Mouse (Mus musculus): ENCODE data around the gene Rnf220. TPM values are rescaled to one million over a fixed set of nuclear protein-coding genes. Genes with fewer than 3 reads are reported as not detected.

The Rnf220 gene
- total and polyA plus RNA-seq, 3 experiments, result 64.4 to 117 (median 86.8) TPM

DNA sequence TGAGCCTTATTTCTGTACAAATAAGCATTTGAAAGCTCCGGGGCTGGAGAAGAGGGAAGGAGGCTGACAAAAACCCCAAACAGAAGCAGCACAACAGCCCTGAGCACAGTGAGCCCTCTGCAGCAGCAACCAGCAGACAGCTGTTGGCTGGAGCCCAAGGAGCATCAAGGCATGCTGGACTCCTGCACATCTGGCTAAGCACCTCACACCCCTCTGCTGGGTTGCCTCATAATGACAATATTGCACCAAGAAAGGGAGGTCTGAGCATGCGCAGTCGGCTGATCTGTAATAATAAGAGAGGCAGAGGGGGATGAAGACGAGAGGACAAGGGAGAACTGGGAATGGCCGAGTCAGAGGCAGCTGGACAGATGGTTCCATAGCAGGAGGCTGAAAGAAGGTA lies 19.5 kb downstream of the Rnf220 start:
- TF ChIP-seq TCF12 (IDR thresholded peaks at IDR 0.05; ENCODE audit: low read depth, low read length) (peak; percentile 14; the same call in 1 of the 2 replicates), SMC3 (IDR thresholded peaks at IDR 0.05; ENCODE audit: low read depth, low read length) (peak; percentile 27), USF2 (conservative IDR thresholded peaks at IDR 0.05; ENCODE audit: low read depth, low read length) (no peak), ELF1 (IDR thresholded peaks at IDR 0.05; ENCODE audit: low read depth, low read length) (no peak), USF1 (IDR thresholded peaks at IDR 0.05; ENCODE audit: low read depth, low read length) (no peak), JUN (IDR thresholded peaks at IDR 0.05; ENCODE audit: insufficient read depth, low read depth, low read length) (no peak), RAD21 (IDR thresholded peaks at IDR 0.05; ENCODE audit: low read depth, low read length) (peak; percentile 35), ZKSCAN1 (IDR thresholded peaks at IDR 0.05; ENCODE audit: borderline replicate concordance, low read depth, low read length) (no peak), NRF1 (IDR thresholded peaks at IDR 0.05; ENCODE audit: low read depth, low read length) (peak; percentile 78), CTCF (conservative IDR thresholded peaks at IDR 0.05 in 1 of 2, IDR thresholded peaks at IDR 0.05 in 1 of 2; ENCODE audit: low read depth in 2 of 2, low read length in 2 of 2) (peak in 1 of 2 experiments; percentile 28; a peak in 1 of 4 replicates), TBP (conservative IDR thresholded peaks at IDR 0.05; ENCODE audit: low read depth, low read length) (0 out of 2 replicates have a peak, but pooled peaks have one; percentile 26), HCFC1 (IDR thresholded peaks at IDR 0.05; ENCODE audit: low read depth, low read length) (no peak), MXI1 (IDR thresholded peaks at IDR 0.05; ENCODE audit: low read depth, low read length) (0 out of 2 replicates have a peak, but pooled peaks have one; percentile 30)
- H3K4me1 ChIP-seq (ENCODE audit: control insufficient read depth in 1 of 2, insufficient read depth in 2 of 2), result peaks cover 19 to 68% of the 10 kb centered on the region in 2 experiments
- H3K4me2 ChIP-seq (ENCODE audit: insufficient read depth, low read depth, poor library complexity, severe bottlenecking), result peak overlapping the region; percentile 69
- no peak overlapping the region for H3K27ac ChIP-seq (ENCODE audit: insufficient read depth, low read depth)
- no peaks in the 10 kb centered on the region for H3K79me2 ChIP-seq (replicated peaks; ENCODE audit: control insufficient read depth, extremely low read depth, insufficient read depth, poor library complexity, severe bottlenecking)
- no peaks in the 10 kb centered on the region for H3K9me3 ChIP-seq (replicated peaks; ENCODE audit: low read length)
- H3K27me3 ChIP-seq (replicated peaks), result no peaks in the 10 kb centered on the region
- H3K4me3 ChIP-seq (replicated peaks in 1 of 3; ENCODE audit: low read depth in 2 of 3, low read length in 2 of 3, poor library complexity in 1 of 3), result peak overlapping the region in 1 of 3 experiments; percentile 45
- H3K36me3 ChIP-seq (replicated peaks in 1 of 2; ENCODE audit: control insufficient read depth in 1 of 2, insufficient read depth in 1 of 2, low read length in 1 of 2), result no peaks in the 10 kb centered on the region
- in situ Hi-C loops (cut with MboI; ENCODE audit: low pct_ligation_motif_present, low pct_unique_long_range_greater_than_20kb, low sequenced_read_pairs) (no loop called here), dilution Hi-C loops (cut with MboI; ENCODE audit: extremely low pct_ligation_motif_present, extremely low pct_unique_long_range_greater_than_20kb, low sequenced_read_pairs) (no loop called here)
- DNase-seq (ENCODE audit: extremely low read depth), result peak; percentile 93
- H3K9ac ChIP-seq (ENCODE audit: insufficient read depth, low read depth), result no peak overlapping the region

DNA sequence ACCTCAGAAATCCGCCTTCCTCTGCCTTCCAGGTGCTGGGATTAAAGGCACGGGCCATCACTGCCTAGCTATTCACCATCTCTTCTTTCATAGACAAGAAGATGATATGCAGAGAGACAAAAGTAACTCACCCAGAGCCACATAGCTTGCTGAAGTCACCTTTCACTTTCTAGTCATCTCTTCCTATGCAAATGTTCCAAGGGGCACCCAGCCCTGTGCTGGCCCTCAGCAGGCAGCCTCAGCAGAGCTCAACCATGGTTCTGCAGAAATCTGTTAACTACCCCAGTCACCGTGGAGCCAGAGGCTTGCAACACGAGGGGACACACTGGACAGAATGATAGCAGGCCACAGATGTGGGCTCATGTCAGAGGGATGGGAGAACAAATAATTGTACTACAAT lies 20.1 kb downstream of the Rnf220 start:
- Histone ChIP-seq H3K9ac (ENCODE audit: insufficient read depth, low read depth) (no peak overlapping the region), H3K27ac (ENCODE audit: insufficient read depth, low read depth) (no peak overlapping the region), H3K36me3 (replicated peaks in 1 of 2; ENCODE audit: control insufficient read depth in 1 of 2, insufficient read depth in 1 of 2, low read length in 1 of 2) (no peaks in the 10 kb centered on the region), H3K9me3 (replicated peaks; ENCODE audit: low read length) (no peaks in the 10 kb centered on the region), H3K4me1 (ENCODE audit: control insufficient read depth in 1 of 2, insufficient read depth in 2 of 2) (peaks cover 19 to 68% of the 10 kb centered on the region in 2 experiments), H3K4me2 (ENCODE audit: insufficient read depth, low read depth, poor library complexity, severe bottlenecking) (peak overlapping the region; percentile 35), H3K79me2 (replicated peaks; ENCODE audit: control insufficient read depth, extremely low read depth, insufficient read depth, poor library complexity, severe bottlenecking) (no peaks in the 10 kb centered on the region), H3K4me3 (replicated peaks in 1 of 3; ENCODE audit: low read depth in 2 of 3, low read length in 2 of 3, poor library complexity in 1 of 3) (peak overlapping the region in 1 of 3 experiments; percentile 4), H3K27me3 (replicated peaks) (no peaks in the 10 kb centered on the region)
- dilution Hi-C loops (cut with MboI; ENCODE audit: extremely low pct_ligation_motif_present, extremely low pct_unique_long_range_greater_than_20kb, low sequenced_read_pairs), result no loop called here
- TF ChIP-seq NELFE (IDR thresholded peaks at IDR 0.05; ENCODE audit: low read depth, low read length), result no peak
- TF ChIP-seq SIN3A (IDR thresholded peaks at IDR 0.05; ENCODE audit: low read length), result peak; percentile 37
- TF ChIP-seq MEF2A (IDR thresholded peaks at IDR 0.05; ENCODE audit: borderline replicate concordance, low read depth, low read length), result peak; percentile 39
- TF ChIP-seq IRF4 (IDR thresholded peaks at IDR 0.05; ENCODE audit: low read depth, low read length), result peak; percentile 69
- TF ChIP-seq CHD2 (IDR thresholded peaks at IDR 0.05; ENCODE audit: low read length), result peak; percentile 9; the same call in 1 of the 2 replicates
- TF ChIP-seq ZMIZ1 (IDR thresholded peaks at IDR 0.05; ENCODE audit: low read depth, low read length), result no peak
- no peak for TF ChIP-seq MXI1 (IDR thresholded peaks at IDR 0.05; ENCODE audit: low read depth, low read length)
- no peak for TF ChIP-seq ZC3H11A (IDR thresholded peaks at IDR 0.05; ENCODE audit: low read depth, low read length)
- TF ChIP-seq ETS1 (conservative IDR thresholded peaks at IDR 0.05; ENCODE audit: low read depth, low read length), result peak; percentile 65
- TF ChIP-seq MAFK (IDR thresholded peaks at IDR 0.05; ENCODE audit: insufficient replicate concordance, low read length), result peak; percentile 40; the same call in 1 of the 2 replicates
- TF ChIP-seq MYC (IDR thresholded peaks at IDR 0.05; ENCODE audit: low read depth, low read length), result 0 out of 2 replicates have a peak, but pooled peaks have one; percentile 14
- peak; percentile 49; the same call in 1 of the 2 replicates for TF ChIP-seq JUN (IDR thresholded peaks at IDR 0.05; ENCODE audit: insufficient read depth, low read depth, low read length)
- TF ChIP-seq BHLHE40 (IDR thresholded peaks at IDR 0.05; ENCODE audit: low read depth, low read length), result peak; percentile 82
- peak; percentile 48; the same call in 1 of the 2 replicates for TF ChIP-seq EP300 (IDR thresholded peaks at IDR 0.05; ENCODE audit: low read length)
- 0 out of 2 replicates have a peak, but pooled peaks have one; percentile 38 for TF ChIP-seq TCF12 (IDR thresholded peaks at IDR 0.05; ENCODE audit: low read depth, low read length)
- no peak for TF ChIP-seq POLR2AphosphoS2 (IDR thresholded peaks at IDR 0.05; ENCODE audit: low read depth, low read length)
- no peak for TF ChIP-seq GABPA (IDR thresholded peaks at IDR 0.05; ENCODE audit: insufficient replicate concordance, low read depth, low read length)
- no peak; the same call in 1 of the 2 replicates for TF ChIP-seq RAD21 (IDR thresholded peaks at IDR 0.05; ENCODE audit: low read depth, low read length)
- in situ Hi-C loops (cut with MboI; ENCODE audit: low pct_ligation_motif_present, low pct_unique_long_range_greater_than_20kb, low sequenced_read_pairs), result no loop called here
- peak; percentile 81 for DNase-seq (ENCODE audit: extremely low read depth)

Measured in CH12.LX (cell line).